Mouse (Mus musculus) granulocyte monocyte progenitor cell, adult 5-6 weeks (primary cell): Measurements from ENCODE around the gene Gyg. TPM values are rescaled to one million over a fixed set of nuclear protein-coding genes. Genes with fewer than 3 reads are reported as not detected.
A peak's percentile ranks its signal among the peaks of the same experiment; 100 is the strongest.

Experiments
- ATAC-seq: replicated peaks from 2 replicates; pipeline ENCODE4 v1.8.0; 2016; ENCODE audit warnings: mild to moderate bottlenecking, moderate TSS enrichment, inconsistent platforms; ENCODE audit not compliant: poor library complexity, severe bottlenecking
- total RNA-seq, 2 experiments: library from RNA; stranded (forward) in 1 of 2; stranded (reverse) in 1 of 2; fragments of 200-712, 200-1000 nt in 1 of 2; fragments of >200 nt in 1 of 2; fragmentation: Nextera tagmentation in 1 of 2; gene quantifications; 2 replicates each; pipeline ENCODE4 v1.2.3; 2014 to 2017

Gyg gene
- total RNA-seq, 2 experiments from 2014 or later, result 57.6 to 95.1 TPM

GRCm38 (mm10) chr3:20132731-20133130 is 22.4 kb downstream of the Gyg start:
- no peak for ATAC-seq

GRCm38 (mm10) chr3:20131350-20131720 is 23.8 kb downstream of the Gyg start:
- no peak for ATAC-seq

GRCm38 (mm10) chr3:20130456-20131349 is 24.4 kb downstream of the Gyg start:
- peak; percentile 54 for ATAC-seq

GRCm38 (mm10) chr3:20129491-20129890 is 25.6 kb downstream of the Gyg start:
- ATAC-seq, result peak; percentile 61

- ATAC-seq, result 0 out of 2 replicates have a peak, but pooled peaks have one; percentile 23
Measured at GRCm38 (mm10) chr3:20127047-20127595, 28.0 kb downstream of the Gyg start.

- ATAC-seq, result no peak
Measured at GRCm38 (mm10) chr3:20125604-20126003, 29.5 kb downstream of the Gyg start.

GRCm38 (mm10) chr3:20121582-20121981 is 33.5 kb downstream of the Gyg start:
- ATAC-seq, result peak; percentile 100

GRCm38 (mm10) chr3:20119686-20120244 is 35.4 kb downstream of the Gyg start:
- ATAC-seq, result no peak

GRCm38 (mm10) chr3:20119044-20119591 is 36.0 kb downstream of the Gyg start:
- ATAC-seq, result no peak

GRCm38 (mm10) chr3:20111913-20112312 is 43.2 kb downstream of the Gyg start:
- ATAC-seq, result no peak

- no peak for ATAC-seq
Measured at GRCm38 (mm10) chr3:20108881-20109280, 46.2 kb downstream of the Gyg start.

GRCm38 (mm10) chr3:20104776-20105175 is 50.3 kb downstream of the Gyg start:
- ATAC-seq, result peak; percentile 85

GRCm38 (mm10) chr3:20104318-20104717 is 50.8 kb downstream of the Gyg start:
- no peak for ATAC-seq

- no peak for ATAC-seq
Measured at GRCm38 (mm10) chr3:20103830-20104229, 51.3 kb downstream of the Gyg start.

- ATAC-seq, result no peak
Measured at GRCm38 (mm10) chr3:20082161-20082560, 73.0 kb downstream of the Gyg start.

GRCm38 (mm10) chr3:20076145-20077053 is 78.7 kb downstream of the Gyg start:
- ATAC-seq, result peak; percentile 12; the same call in 1 of the 2 replicates
